Mouse (Mus musculus): ENCODE measurements around the gene Omg.
A peak's percentile ranks its signal among the peaks of the same experiment; 100 is the strongest.

The Omg gene

DNA sequence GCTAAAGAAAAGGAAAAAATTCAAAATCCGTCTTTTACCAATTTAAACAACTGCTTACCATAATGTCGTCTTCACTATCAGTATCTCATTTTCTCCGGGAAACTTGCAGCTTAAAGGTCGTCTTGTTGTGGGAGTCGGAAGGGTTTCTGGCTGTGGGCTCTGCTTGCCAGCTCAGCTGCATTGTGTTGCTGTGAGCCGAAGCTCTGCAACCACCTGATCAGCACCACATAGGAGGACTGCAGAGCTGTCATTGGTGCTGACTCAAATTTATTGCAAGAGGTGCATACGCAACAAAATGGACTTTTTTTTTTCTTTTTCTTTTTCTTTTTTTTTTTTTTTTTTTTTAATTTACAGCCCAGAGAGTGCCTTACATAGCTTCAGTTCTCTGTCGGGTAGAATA lies at the start of gene Omg:
TSS of gene Omg (minus strand) at position 240 of the 400 bp plus-strand sequence.
- DNase-seq: no peak

DNA sequence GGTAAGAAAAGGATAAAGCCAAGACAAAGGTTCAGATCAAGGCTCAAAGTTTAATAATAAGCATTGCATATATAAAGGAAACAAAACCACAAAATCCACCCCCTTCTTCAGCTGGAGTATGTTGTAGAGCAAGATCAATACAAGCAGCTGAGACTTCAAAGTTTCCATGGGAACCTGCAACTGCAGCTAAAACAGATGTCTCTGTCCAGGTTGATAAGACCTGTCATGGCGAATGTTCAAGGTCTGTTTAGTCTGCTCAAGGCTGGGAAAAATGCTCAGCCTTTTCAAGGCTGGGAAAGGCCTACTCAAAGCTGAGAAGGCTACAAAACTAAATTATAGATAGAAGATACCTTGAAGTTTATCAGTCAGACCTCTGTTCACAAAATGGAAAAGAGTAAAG lies 48.7 kb upstream of the Omg start:
- no peak for DNase-seq

DNA sequence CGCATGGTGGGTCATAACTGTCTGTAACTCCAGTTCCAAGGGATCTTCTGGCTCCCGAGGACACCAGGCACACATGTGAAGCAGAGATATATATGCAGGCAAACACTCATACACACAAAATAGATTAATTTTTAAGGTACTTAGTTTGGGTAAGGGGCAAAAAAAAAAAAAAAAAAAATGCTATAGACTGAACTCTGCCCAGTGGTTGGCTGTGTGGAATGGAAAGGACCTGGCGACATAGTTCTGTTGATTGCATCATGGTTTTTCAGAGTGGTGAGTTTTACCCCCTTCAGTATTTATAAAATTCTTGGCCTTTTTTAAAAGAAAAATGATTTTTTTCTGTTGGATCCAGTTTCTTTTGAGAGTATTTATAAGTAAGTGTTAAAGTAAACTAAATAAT lies 32.4 kb upstream of the Omg start:
- no peak for DNase-seq

DNA sequence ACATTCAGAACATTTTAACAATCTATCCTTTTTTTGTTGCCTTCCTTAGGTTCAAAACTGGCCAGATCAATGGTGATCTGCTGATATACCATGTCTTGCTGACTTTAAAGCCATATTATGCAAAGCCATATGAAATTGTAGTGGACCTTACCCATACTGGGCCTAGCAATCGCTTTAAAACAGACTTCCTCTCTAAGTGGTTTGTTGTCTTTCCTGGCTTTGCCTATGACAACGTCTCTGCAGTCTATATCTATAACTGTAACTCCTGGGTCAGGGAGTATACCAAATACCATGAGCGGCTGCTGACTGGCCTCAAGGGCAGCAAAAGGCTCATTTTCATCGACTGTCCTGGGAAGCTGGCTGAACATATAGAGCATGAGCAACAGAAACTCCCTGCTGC lies 31.7 kb upstream of the Omg start:
- DNase-seq: no peak

DNA sequence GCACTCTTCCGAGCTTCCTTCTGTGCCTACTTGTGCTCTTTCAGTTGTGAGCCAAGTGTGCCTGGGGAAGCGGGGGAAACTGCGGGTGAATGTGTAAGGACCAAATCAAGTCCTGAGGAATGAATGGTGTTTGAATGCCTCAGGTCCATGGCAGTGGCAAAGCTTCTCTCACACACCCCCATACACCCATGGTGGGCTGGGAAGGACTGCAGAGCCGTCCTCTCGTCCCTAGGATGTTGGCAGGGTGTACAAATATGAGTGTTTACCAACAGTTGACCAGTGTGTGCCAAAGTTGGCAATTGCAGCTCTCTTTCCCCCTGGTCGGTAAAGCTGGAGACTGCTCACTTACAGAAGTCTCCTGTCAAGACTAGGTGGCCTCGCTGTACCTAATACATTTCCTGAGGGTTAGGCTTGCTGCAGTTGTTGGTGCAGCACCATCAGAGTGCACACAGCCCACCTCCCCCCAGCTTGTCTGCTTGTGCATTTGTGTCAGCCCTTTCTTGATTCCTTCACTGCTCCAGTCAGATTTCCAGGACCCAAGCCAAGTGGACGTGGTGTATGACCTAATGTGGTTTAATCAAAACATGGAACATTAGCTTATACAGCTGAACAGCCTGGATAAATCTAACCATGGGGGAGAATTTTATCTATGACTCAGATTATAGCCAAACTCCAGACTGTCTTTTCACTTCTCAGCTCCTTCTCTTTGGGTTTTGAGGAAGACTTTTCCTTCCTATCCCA lies 30.2 kb upstream of the Omg start:
- DNase-seq: peak; percentile 53

DNA sequence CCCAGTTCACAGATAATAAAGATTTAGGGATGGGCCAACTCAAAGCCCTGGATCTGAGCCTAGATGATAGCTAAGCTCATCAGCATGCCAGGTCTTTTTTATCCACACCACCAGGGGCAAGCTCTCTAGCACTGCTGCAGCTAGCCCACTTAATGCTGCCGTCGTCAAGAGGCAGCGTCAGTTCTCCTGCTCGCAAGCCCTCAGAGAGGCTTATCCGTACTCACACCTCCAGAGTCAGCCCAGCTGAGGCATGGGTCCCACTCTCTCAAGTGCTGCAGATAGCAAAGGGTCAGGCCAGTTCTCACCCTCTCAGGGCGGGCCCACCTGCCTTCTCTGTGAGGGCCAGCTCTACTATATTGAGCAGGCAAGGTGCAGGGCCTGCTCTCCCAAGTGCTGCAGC lies 29.4 kb upstream of the Omg start:
- DNase-seq: no peak

DNA sequence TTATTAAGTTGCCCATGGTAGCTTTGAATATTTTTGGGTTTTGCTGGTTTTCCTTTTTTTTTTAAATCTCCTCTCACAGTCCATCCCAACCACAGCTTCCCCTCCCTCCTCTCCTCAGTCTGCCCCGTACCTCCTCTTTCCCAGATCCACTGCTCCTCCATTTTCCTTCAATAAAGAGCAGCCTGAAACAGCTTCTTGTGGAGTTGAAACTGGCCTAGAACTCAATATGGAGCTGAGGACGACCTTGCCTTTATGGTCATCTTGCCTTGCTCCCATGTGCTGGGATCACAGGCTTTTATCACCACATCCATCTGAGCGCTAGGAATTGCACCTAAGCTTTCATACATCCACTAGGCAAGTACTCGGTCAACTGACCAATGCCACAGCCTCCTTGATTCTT lies 27.6 kb upstream of the Omg start:
- no peak for DNase-seq

DNA sequence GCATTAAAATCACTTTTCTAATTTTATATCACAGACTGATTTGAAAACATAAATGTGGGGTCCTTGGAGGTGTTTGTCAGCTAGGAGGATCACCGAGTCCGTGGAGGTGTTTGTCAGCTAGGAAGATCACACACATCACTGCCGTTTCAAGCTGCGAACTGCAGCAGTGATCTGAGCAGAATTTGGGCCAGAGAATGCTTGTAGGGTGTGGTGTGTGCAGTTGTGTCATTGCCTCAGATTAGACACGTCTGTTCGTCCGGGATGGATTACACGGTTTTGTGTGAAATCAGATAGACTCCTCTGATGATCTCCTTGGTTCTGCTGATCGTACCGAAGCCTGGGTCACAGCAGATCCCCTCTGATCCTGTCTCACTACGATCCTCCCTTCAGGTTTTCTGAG lies 26.9 kb upstream of the Omg start:
- DNase-seq: no peak

DNA sequence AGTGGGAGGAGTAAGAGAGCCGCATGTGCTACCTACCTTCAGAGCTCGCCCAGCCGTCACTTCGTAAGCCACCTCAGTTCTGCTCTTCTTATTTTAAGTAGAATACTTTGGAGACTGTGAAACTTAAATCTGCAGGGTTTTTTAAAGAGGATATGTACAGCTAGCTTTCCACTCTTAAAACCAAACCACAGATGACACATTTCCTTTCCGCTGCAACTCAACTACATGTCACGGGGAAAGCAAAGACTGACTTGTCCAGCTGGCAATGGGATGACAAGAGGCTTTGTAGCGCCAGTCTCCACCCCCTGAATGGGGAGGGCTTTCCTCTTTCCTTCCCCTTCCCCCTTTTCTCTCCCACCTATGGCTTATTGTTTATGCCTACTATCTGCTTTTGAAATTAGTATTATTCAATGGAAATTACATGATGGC lies 26.5 kb upstream of the Omg start, which contains the start of the genes Evi2 and Evi2a:
TSS of gene Evi2 (minus strand) at position 257 of the 429 bp plus-strand sequence.
TSS of gene Evi2a (minus strand) at position 277 of the 429 bp plus-strand sequence.
- DNase-seq: peak; percentile 18

DNA sequence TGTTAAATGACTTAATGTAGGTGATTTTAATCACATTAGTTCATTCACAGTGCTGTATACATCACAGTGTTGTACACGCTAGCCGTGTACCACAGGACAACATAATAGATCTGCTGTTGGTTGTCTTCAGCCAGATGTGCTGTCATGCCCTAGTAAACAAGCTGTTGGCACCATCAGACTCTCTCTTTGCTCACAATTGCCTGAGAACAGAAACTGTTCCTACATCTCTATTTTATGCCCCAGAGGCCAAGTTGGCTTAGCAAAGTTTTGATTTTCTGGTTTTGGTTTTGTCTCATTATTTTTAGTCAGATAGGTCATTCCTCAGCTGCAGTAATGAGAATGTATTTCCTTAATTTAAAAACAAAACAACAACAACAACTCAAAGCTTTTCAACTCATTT lies 25.9 kb upstream of the Omg start:
- no peak for DNase-seq

DNA sequence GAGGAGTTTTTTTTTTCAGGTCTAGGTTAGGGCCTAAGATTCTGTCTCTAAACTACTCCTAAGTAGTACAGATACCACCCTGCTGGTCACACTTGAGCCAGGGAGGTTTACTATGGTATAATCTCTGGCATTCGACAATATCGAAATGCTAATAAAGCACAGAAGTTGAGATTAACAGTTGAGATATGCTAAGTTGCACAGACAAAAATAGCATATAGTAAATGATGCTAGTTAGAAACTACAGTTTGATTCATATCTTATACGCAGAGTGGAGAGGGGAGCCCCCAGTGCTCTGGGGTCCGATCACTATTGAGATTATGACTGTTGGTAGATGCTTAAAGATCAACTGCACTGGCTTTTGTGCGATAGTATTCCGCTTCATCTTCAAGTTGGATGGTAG lies 25.3 kb upstream of the Omg start:
- DNase-seq: no peak

DNA sequence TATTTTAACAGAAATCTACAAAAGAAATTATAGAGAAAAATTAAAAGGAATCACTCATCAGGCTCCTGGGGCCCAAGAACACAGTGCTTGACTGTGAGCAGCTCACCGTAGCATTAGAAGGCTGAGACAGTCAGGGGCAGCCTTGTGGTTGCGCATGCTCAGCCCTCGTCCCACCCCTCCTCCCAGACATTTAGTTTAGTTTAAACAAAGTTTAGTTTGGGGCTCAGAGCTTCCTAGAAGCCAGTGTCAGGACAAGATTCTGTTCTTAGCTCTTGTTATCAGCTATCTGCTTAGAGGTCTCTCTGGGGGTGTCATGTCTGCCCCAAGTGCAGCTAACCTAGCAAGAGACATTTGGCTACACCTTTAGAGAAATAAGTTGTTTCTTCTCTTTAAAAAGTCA lies 24.7 kb upstream of the Omg start:
- no peak for DNase-seq

DNA sequence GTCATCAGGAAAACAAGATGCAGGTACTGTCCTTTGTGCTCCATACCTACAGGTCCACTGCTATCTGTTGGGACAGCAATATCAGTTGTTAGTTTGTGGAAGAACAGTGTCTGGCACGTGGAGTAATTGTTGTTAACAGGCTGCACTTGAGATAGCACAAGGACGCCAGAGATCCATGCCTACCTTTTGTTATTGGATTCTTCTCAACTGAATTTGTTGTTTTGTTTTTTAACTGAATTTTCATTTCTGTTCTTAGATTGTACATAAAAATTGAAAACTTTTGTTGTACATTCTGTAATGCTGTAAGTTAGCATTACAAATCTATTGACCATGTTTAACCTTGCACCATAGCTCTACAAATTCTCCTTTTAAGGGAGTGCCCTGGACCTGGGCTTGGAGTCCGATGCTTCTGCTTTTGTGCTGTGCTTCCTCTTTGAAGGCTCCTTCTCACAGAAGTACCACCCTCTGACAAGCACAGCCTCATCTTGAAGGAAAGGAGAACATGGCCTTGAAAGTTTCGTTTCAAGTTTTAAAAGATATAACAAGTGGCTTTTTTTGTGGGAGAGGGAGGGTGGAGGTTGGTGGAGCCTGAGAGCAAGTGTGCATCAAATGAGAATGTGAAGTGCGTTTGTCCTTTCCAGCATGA lies 24.0 kb upstream of the Omg start:
- DNase-seq: no peak

DNA sequence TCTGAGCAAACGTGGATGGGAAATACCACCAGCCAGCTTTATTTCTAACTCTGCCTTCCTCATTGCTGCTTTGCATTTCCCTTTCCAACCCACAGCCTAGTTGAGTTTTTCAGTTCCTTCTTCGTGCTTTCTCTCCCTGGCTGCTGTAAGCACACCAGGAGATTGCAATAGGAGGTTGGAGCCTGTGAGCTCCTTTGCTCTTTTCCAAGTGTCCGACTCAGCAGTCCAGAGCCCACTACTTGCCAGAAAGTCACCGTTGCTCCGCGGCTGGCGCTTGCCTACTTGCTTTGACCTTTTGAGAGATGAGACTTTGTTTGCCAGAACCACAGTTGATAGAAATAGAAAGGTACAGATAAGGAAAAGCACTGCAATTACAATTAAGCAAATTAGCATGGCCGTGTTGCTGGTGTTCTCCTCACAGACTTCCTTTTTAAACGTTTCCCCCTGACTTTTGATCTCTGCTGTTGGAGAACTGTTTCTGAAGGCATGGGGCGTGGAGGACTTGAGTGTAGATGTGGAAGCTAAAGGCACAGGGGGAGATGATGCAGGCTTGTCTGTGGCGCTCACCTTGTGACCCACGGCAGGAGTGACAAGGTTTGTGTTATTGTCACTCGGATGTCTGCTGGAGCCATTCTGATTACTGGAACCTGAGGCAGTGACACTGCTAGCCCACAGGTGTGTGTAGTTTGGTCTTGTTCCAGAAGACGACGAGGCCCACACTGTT lies 23.3 kb upstream of the Omg start:
- DNase-seq: no peak

DNA sequence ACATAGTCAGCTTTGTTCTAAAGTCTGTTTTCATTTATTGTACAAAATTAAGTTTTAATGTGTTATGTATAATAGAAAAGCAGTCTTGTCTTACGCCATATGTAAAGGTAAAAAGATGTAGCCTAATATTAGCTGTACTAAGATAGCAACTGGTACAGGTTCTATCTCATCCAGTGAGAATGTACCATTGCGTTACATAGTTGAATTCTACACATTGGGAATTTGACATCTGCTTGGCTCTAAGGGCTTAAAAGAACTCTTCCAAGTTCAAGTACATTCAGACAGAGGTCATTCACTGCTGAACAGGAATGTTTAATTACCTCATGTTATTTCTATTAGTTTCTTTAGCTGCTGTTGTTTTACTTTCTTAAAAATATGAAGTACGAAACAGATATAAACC lies 22.7 kb upstream of the Omg start:
- no peak for DNase-seq

DNA sequence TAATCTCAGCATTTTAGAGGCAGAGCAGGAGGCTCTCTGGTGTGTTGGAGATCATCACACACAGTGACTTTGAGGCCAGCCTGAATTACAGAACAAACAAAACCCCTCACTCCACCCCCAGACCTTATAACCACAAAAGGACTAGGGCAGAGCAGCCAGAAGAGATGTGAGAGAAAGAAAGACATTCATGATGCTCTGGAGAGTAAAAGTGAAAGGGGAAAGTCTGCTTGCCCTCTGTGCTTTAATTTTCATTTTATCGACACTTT lies 20.4 kb upstream of the Omg start:
- DNase-seq: no peak

DNA sequence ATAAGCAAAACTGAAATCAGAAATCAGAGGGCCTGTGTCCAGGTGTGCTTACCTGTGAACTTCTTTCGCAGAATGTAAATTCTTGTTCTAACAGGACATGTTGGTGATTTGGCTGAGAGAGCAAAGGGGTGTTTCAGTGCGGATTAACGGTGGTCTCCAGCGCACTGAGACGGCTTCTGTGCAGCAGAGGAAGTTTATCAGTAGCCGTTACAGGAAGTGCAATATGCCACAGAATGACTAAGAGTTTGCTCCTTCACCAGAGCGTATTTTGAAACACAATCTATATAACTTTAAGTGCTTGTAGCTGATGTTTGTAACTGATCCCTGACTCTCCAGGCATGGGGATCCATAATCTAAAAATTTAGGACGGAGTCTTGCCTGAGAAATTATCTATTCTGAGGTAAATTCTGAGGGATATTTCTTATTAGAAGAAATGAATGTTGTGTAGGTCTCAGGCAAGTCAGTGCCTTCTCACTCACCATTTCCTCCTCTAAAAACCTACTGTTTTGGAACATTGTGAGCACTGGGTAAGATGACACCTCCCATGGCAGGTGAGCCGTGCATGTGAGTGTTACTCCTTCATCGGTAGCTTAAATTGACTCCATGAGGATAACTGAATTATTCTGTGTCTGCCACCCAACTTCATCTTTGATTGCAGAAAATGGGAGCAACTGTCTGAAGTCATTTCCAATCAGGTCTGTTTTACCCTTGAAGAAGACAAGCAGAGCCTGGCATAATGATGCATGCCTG lies 19.9 kb upstream of the Omg start, which contains the start of gene Evi2b:
TSS of gene Evi2b (minus strand) at position 203 of the 750 bp plus-strand sequence.
- no peak for DNase-seq

DNA sequence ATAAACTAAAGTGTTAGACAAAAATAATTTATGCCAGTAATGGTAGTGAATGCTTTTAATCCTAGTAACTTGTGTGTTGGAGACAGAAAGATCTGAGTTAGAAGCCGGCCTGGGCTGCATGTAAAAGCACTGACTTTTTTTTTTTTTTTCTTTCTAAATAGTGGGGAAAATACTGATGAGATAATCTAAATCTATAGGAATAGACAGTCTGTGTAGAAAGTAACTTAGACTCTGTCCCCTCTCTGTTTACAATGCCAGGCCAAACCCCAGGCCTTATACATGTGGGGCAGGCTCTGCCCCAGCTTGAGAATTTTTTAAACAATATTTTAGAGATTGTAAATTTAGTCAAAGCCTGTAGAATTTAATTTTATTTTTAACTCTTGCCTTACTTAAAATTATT lies 19.1 kb upstream of the Omg start:
- no peak for DNase-seq

DNA sequence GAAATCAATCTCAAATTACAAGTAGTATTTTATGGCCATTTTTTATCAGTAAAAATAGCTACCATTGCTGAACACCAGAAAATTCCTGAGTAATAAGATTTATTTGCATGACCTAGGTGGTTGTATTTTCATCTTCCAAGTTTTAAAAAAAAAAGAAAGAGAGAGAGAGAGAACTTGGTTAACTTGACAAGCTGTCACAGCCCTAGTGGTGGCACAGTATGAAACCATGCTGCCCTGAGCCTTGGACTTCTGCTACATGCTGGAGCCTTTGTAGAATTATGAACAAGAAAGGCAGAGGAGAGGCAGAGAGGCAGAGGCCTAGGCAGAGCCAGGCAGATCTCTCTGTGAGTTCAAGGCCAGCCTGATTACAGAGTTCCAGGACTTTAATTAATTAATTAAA lies 18.0 kb upstream of the Omg start:
- DNase-seq: no peak

DNA sequence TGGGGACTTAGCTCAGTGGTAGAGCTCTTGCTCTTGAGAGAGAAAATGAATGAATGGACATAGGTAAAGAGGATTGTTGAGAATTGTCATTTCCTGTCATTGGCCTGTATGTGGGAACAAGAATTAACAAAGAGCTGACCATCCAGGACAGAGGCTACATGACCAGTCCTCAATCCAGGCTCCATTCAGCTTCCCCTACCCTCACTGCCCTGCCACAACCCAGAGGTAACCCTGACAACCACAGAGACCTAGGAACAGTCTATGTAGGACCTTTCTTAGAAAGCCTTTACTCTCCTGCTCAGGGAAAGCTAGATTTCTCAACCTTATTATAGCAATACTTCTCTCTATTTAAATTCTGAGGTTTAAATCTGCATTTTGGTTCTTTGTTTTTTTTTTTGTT lies 16.9 kb upstream of the Omg start:
- DNase-seq: no peak

DNA sequence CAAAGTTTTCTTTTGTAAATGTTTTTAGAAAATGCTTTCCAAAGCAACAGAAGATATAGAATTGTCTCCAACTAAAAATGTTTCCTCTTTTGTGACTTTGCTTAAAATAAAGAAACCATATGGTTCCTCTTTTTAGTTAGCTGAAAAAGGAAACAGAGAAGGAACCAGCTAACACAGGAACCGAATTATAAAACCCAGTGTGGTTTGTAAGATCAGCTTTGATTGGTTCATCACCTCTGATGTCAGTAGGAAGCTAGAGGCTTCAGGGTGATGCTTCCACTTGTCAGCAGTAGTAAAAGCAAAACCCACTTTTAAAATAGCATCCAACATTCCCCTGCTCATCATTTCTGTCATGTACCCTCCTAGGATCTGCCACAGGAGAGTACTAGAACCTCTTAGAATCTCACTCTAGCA lies 16.0 kb upstream of the Omg start:
- no peak for DNase-seq

DNA sequence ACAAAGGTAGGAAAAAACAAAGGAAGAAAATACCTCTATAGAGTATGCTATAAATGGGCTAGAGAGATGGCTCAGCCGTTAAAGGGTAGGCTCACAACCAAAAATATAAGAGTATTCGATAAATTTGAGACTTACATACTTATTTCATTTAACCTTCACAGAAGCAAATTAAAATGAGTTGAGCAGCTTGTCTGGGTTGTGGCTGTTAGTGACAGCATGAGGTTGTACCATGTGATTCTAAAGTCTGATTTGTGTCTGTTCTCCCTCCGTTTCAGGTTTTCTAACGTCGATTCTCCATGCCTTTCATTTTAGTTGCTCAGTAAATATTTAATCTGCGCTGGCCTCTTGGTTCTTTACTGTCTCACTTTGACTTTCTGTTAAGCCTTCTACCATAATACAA lies 15.4 kb upstream of the Omg start:
- DNase-seq: no peak

DNA sequence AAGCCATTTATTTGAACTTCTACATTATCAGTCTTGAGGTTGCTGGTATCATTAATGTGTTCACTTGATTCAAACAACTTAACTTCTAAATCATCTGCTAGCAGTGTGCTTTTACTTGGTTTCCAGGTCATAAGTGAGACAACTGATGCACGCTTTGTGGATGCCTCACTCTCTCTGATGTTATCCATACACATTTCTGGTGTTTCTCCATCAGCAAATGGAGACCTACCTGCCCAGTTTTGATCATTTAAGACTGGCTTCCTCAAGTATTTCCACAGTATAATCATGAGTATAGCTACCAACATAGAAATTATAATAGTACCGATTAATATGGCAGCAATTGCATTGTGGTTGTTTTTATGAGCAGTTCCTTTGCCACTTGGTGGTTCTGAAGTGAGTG lies 11.9 kb upstream of the Omg start:
- no peak for DNase-seq

DNA sequence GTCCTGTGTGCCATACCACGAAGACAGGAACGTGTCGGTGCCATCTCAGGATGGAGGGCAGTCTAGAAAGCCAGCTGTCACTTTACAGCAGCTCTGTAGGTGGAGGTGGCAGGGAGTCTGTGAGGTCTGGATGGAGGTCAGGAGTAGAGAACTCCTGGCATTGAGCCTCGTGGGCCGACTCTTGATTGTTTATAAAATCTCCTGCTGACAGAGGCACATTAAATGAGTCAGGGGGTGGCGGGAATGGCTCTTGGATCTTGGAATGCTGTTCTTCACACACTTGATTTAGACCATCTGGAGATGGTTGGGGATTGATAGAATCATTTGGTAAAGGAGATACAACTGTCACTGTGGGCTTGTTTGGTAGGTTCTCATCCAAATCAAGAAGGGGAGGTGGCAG lies 11.4 kb upstream of the Omg start:
- no peak for DNase-seq
